Mouse (Mus musculus) CD4-positive helper T cell, adult 2 months (primary cell): ENCODE measurements around the gene Trdn.

Experiments
- DNase-seq: peaks from one replicate; pipeline ENCODE4 v3.0.0-alpha.2; 2012; ENCODE audit warnings: low read depth, missing footprints, low spot score

The Trdn gene

DNA sequence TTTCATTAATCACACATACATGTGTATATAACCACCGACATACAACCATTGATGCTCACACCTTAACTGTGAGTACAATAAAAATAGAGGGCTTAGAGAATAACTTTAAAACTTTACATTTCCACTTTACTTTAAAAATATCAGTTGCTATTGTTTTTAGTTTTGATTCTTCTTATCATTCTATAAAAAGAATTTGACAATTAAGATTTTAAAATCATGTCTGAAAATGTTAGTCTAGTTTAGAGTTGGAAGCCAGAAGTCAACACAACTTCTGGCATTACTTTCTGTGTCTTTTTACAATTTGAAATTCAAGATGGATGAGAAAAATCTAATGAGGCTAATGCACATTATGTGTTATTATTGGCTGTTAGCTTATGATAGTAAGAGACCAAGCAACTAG is at the start of gene Trdn:
Gene Trdn, plus strand, starts transcription at position 301 of the 400 bp plus-strand sequence.
- DNase-seq, result no peak

DNA sequence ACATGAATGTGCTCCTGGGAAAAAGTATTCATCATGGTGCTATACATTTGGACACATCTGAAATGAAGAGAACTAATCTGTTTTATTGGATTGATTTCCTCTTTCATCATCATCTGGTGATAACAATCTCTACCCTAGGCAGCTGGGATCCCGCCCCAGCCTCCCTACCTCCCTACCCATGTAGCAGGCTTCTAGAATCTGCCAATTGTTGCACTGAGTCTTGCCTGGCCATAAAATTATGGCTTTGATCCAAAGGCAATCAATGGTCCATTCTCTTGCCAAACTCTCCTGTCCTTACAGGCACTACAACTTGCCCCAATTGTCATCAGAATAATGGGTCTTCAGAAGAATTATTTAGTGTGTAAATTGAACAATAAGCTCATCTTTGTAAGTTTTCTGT is 19.6 kb upstream of the Trdn start:
- no peak for DNase-seq

DNA sequence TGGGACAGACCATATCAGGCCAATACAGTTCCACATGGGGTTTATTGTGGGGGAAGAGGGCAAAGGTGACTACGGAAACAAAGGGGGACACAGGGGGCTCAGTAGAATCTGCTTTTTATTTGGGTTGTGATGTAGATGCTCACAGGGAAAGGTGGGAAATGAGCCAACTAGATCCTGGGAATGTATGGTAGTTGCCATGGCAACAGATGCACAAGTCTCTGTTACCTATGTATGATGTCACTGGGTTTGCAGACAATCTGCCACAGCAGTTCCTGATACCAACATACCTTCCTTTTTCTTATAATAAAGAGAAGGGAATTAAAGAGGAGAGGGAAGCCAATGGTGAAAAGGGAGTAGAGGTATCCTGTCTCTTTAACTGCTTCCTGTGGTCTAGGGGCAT is 14.8 kb upstream of the Trdn start:
- DNase-seq, result no peak

- no peak for DNase-seq
Measured at GRCm38 (mm10) chr10:33073126-33073525, 7.2 kb upstream of the Trdn start.

DNA sequence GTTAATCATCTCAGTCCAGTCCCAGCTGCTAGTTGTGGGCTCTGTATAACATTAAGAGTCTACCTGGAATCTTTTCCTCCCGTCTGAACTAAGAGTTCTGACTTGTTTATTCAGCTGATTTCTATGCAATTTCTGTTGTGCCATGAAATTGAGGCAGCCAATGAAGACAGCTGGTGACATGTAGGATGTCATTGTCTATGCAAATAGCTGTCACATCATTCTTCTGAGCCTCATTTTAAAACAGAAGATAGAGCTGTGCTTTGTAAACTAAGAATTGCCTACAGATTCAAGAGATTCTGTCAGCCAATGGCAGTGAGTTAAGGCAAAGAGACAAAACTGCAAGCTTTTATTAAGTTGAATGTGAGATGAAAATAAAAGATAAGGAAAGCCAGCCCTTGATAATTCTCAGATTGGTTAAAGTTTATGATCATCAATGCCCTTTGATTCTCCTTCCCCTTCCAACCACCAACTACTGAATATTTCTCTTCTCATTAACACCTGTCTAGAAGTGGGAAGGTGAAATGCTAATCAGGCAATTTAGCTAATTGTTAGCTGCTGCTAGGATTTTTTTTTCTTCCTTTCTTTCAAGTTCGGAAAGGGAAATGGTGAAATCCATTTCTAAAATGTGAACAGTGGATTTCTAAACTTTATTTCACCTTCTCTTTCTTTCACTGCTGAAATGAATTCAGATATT is 1.9 kb downstream of the Trdn start:
- DNase-seq, result no peak

GRCm38 (mm10) chr10:33082961-33083626 is 2.7 kb downstream of the Trdn start:
- DNase-seq, result no peak

DNA sequence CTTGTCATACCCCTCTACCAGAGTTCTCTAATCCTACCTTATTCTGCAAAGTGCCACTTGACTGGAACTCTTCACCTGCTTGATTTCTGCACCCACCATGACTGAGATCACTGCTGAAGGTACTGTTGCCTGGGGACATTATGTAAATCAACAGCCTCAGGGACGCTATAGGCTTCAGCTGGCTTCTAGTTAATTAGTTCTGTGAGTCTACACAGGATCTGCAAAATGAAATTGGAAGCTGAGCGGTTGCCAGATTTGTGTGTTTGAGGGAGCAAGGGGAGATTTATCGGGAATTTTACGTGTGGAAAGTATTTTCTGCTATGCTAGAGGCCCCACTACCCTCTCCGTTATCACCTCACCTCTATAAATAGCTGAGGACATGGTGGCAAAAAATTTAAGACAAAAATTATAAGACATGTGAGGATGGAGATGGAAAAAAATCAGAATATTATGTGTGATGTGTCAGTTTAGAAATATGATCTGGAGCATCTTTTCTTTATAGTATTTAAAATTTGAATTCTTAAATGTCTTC is 3.3 kb downstream of the Trdn start:
- no peak for DNase-seq

GRCm38 (mm10) chr10:33088403-33088802 is 8.0 kb downstream of the Trdn start:
- DNase-seq, result no peak

- DNase-seq, result no peak
Measured at GRCm38 (mm10) chr10:33092400-33092799, 12.0 kb downstream of the Trdn start.

DNA sequence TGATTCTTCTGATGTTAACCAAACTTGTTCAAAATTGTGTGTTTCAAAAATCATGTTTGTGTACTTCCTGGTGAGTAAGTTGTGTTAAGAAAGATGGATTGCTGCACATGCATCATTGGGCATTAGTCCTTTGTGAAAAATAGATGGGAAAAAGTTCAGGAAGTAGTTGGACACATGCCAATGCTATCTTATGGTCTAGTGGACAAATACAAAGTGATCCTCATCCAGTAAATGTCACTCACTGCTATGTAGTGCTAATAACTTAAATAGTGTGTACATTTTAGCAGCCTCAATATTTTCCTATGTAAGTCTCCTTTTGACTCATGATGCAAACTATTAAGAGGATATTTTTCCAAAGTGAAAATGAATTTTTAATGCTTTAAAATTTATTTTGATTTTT is 27.6 kb downstream of the Trdn start:
- DNase-seq, result no peak

DNA sequence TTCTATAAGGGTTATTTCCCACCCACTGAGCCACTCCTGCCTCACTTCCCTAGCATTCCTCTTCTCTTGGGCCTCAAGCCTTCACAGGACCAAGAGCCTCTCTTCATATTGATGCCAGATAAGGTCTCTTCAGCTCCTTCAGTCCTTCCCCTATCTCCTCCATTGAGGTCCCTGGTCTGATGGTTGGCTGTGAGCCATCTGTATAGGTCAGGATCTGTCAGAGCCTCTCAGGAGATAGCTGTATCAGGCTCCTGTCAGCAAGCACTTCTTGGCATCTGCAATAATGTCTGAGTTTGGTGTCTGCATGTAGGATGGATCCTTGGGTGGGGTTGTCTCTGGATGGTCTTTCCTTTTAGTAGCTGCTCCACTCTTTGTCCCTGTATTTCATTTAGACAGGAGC is 42.7 kb downstream of the Trdn start:
- no peak for DNase-seq

DNA sequence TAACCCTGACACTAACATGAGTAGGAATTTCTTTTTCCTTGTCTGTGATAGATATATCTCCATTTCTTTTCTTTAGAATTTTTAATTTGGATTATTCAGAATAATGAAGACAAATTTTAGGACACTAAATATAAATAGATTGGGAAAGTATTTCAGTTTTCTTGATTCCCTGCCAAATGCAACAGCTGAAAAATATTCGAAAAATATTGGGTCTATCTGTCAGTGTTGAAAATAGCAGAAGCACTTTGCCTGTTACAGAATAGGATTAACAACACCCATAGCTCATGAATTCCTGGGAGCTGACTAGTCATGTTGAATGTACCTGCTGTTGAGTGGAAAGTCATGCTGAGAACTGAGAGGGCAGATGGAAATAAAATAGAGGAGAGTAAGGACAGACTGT is 64.6 kb downstream of the Trdn start:
- no peak for DNase-seq

DNA sequence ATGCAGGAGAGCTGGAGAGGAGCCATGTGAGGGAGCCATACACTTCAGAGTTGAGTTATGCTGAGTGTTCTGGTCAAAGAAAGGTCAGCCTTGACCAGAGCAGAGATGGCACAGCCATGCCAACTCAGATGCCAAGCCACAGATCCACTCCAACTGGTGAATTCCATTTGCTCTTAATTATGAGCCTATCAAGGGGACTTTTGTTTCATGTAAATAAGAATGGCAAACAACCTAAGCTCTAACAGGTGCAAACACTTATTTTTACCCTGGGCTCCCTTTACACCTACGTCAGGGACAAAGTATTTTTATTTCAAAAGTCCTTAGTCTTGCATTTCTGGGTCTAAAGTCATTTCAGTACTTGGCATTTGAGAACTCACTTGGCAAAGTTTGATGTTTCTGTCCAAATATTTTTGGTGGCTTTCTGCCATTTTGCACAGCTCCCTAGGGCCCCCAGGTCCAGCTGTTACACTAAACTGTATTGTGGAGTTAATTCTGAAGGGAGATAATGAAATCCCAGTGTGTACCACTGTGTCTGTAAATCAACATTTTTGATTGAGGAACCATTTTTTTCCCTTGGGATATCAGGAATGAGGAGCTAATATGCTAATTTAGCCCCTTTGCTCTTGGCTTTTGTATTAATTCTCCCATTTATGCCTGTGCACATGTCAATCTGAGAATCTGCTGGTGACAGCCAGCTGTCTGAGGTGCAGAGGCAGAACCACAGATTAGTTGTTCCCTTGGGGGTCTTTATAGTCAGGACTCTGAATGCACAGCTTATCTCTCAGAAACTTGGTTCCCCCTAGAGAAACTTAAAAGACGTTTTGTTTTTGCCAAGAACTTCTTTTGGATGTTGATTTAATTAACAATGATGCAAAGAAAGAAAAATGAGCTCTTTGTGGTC is 99.6 kb downstream of the Trdn start:
- DNase-seq, result no peak

DNA sequence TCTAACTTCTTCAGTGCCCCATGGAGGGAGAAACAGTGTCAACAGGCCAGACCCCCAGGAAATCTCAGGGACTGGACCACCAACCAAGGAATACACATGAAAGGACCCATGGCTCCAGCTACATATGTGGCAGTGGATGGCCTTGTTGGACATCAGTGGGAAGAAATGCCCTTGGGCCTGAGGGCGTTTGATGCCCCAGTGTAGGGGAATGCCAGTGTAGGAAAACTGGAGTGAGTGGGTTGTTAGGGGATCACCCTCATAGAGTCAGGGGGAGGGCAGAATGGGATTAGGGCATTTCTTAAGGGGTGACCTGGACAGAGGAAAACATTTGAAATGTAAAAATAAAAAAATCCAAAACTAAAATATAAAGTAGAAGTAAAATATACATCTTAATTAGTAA is 108.7 kb downstream of the Trdn start:
- no peak for DNase-seq

DNA sequence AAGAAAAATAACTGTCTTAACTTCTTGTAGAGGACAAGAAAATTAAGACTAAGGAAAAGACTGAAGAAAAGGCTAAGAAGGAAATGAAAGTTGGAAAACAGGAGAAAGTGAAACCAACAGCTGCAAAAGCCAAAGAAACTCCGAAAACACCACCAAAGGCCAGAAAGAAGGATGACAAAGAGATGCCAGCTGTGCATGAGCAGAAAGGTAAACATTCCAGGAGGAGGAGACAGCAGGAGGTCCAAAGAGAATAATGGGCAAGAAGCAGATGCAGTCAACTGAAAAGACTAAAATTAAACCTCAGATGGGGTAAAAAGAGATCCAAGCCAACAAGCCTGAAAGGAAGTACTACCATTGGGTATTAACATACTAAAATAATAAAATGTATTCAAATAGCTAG is 115.6 kb downstream of the Trdn start:
- DNase-seq, result no peak

GRCm38 (mm10) chr10:33198257-33198656 is 117.9 kb downstream of the Trdn start:
- DNase-seq, result no peak

DNA sequence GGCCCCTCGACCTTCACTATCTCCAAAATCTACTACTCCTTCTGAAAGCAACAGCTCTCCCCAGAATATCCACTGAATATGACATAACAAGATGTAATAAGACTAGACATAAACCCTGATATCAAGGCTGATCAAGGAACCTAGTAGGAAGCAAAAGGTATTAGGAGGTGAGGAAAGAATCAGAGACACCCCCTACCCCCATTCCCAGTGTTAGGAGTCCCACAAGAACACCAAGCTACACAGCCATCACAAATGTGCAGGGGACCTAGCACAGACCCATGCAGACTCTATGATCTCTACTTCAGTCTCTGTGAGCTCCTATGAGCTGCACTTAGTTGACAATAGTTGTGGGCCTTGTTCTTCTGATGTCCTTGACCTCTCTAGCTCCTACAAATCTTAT is 130.1 kb downstream of the Trdn start:
- no peak for DNase-seq

GRCm38 (mm10) chr10:33253911-33254310 is 173.6 kb downstream of the Trdn start:
- DNase-seq, result no peak

- no peak for DNase-seq
Measured at GRCm38 (mm10) chr10:33256202-33256601, 175.8 kb downstream of the Trdn start.

- DNase-seq, result no peak
Measured at GRCm38 (mm10) chr10:33304982-33305381, 224.6 kb downstream of the Trdn start.

GRCm38 (mm10) chr10:33353026-33353425 is 272.7 kb downstream of the Trdn start:
- no peak for DNase-seq

GRCm38 (mm10) chr10:33366521-33366920 is 286.2 kb downstream of the Trdn start:
- DNase-seq, result no peak
